Mouse (Mus musculus): ENCODE data around the gene AA986860. TPM values are rescaled to one million over a fixed set of nuclear protein-coding genes. Genes with fewer than 3 reads are reported as not detected.

AA986860 gene
- total RNA-seq (2021) = 1 to 10 TPM in 1 of 2 experiments, under 1 TPM in 1; 0.92 to 1.0 TPM

GRCm38 (mm10) chr1:130731741-130732337, at the start of gene AA986860:
TSS of gene AA986860 (plus strand) at chr1:130731976.
- no peak for DNase-seq (ENCODE audit: extremely low spot score in 1 of 2, low spot score in 2 of 2)

GRCm38 (mm10) chr1:130683905-130684304, 47.9 kb upstream of the AA986860 start:
- no peak for DNase-seq (ENCODE audit: extremely low spot score in 1 of 2, low spot score in 2 of 2)
- intact Hi-C loops (cut with DNase I) = no loop called here

More at GRCm38 (mm10) chr1:130731741-130732337, at the start of gene AA986860:
- intact Hi-C loops (cut with DNase I) = no loop called here

GRCm38 (mm10) chr1:130698601-130699000, 33.2 kb upstream of the AA986860 start:
- intact Hi-C loops (cut with DNase I) = no loop called here
- DNase-seq (ENCODE audit: extremely low spot score in 1 of 2, low spot score in 2 of 2) = no peak

DNA sequence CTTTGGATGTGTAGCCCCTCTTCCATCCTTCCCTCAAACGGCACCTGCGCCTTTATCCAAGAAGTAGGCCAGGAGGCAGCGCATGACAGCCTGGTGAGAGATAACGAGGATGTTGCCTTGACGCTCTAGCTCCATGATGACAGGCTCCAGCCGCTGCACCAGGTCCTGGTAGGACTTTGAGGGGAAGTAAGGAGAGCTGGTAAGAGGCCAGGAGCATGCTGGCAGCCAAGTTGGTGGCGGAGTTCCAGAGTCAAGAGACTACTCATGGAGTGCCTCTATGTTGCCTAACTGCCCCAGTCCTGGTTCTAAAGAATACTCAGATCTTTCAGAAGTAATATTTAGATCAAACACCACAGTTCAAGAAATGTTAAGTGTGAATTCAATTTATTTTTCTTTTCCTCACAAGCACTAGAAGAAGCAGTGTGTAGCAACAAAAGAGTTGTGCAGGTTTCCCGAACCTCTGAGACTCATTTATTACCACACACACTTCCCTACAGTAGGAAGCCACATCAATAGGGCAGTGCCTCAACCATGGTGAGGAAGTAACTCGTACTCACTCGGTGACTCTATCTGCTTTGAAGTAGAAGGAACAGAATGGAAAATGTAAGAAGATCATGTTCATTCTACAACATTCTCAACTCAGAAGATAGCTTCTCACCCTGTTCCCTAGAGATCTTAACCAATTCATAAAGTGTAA, 31.7 kb upstream of the AA986860 start:
- intact Hi-C loops (cut with DNase I) = loop anchor here (5.0 kb wide), 1 partner anchor 352 kb away; no protein-coding TSS in a partner anchor

GRCm38 (mm10) chr1:130701976-130702375, 29.8 kb upstream of the AA986860 start:
- no peak for DNase-seq (ENCODE audit: extremely low spot score in 1 of 2, low spot score in 2 of 2)
- intact Hi-C loops (cut with DNase I) = loop anchor here (5.0 kb wide), 1 partner anchor 350 kb away; no protein-coding TSS in a partner anchor

More for the DNA sequence above, 31.7 kb upstream of the AA986860 start:
- DNase-seq (ENCODE audit: extremely low spot score in 1 of 2, low spot score in 2 of 2) = peak; percentile 28 to 46

DNA sequence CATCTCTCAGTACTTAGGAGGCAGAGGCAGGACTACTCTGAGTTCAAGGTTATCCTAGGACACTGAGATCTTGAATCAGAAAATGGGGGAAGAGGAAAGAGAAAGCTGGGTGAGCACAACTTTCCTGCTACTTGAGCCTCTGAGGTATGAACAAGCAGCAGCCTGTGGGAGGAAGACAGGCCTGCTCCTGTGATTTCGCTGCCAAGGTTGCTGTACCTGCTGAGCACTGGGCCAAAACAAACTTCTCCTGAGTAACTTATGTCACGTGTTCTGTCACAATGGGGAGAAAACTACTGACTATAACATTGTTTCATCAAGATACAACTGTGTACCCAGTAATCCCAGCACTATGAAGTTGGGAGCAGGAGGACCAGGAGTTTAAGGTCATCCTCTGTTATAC, 28.2 kb upstream of the AA986860 start:
- intact Hi-C loops (cut with DNase I) = loop anchor here (5.0 kb wide), 1 partner anchor 349 kb away; no protein-coding TSS in a partner anchor
- DNase-seq (ENCODE audit: extremely low spot score in 1 of 2, low spot score in 2 of 2) = no peak

- intact Hi-C loops (cut with DNase I) = no loop called here
- no peak for DNase-seq (ENCODE audit: extremely low spot score in 1 of 2, low spot score in 2 of 2)
Measured at GRCm38 (mm10) chr1:130710283-130711080, 21.3 kb upstream of the AA986860 start.

- intact Hi-C loops (cut with DNase I) = no loop called here
- no peak for DNase-seq (ENCODE audit: extremely low spot score in 1 of 2, low spot score in 2 of 2)
Measured at GRCm38 (mm10) chr1:130714046-130714445, 17.7 kb upstream of the AA986860 start.

DNA sequence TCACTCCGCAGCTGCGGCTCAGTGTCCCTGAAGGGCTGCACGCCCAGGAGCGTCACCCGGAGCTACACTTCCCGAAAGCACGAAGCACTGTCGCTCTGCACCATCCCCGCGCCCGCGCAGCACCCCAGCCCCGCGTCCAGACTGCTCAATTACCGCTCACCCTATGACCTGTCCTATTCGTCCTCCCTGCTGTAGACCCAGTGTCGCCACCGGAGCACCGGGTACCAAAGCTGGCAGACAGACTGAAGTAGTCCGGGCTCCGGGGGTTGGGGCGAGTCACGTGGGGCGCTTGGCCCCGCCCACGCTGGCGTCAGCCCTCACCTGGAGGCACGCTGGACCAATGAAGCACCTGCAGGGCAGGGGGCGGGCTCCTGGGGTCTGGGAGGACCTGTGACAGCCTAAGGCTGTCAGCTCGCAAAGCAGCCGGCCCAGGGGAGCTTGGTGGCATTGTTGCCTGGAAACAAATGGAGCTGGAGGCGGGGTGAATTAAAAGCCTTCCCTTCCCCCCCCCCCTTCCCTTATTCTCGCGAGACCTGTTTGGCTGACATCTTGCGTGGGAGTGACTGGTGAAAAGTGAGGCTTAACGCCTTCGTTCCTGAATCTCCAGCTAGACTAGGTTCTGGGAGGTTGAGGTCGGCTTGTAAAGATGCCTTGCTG, 16.1 kb upstream of the AA986860 start, which contains the start of gene Gm29427:
Gm29427 (minus strand) TSS at position 239 of the 657 bp plus-strand sequence.
- peak; percentile 89 to 93 for DNase-seq (ENCODE audit: extremely low spot score in 1 of 2, low spot score in 2 of 2)
- intact Hi-C loops (cut with DNase I) = no loop called here

- DNase-seq (ENCODE audit: extremely low spot score in 1 of 2, low spot score in 2 of 2) = no peak
- intact Hi-C loops (cut with DNase I) = no loop called here
Measured at GRCm38 (mm10) chr1:130716218-130716512, 15.6 kb upstream of the AA986860 start.

DNA sequence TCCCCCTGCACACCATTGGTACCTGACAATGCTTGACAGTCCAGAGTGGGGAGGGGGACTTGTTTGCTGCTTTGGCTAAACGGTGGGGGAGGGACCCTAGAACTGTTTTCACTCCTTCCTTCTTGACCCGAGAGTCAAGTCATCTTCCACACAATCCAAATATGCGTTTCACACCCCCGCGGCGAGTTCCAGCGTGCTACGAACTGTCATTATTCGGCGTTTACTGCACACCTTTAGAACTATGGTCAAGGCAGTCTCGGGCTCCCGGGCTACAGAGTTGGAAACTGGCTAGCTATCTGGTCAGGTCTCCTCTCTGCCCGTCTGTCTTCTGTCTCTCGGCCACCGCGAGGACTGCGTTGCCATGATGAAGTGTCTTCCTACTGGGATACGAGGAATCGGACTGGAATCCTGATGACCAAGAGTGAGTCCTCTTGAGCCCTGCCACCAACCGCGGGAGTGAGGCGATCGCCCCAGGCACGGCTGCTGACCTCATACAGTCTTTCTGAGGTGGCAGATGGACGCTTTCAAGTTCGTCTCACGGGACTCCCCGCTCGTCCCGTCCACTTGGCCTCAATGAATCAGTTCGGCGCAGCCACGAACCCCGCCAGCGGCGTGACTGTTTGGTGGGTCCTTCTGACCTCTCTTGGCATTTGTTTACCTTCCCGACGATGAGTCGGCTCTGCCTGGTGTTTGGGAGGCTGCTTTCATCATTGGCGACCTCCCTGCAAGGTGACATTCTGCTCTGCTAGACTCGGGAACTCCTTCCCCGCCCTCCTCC, 15.1 kb upstream of the AA986860 start:
- peak; percentile 13 to 48 for DNase-seq (ENCODE audit: extremely low spot score in 1 of 2, low spot score in 2 of 2)
- intact Hi-C loops (cut with DNase I) = no loop called here

- peak; percentile 81 to 96 for DNase-seq (ENCODE audit: extremely low spot score in 1 of 2, low spot score in 2 of 2)
- intact Hi-C loops (cut with DNase I) = no loop called here
Measured at GRCm38 (mm10) chr1:130717291-130717871, 14.4 kb upstream of the AA986860 start, which contains the start of gene Yod1. TSS of gene Yod1 (plus strand) at chr1:130717327.

- DNase-seq (ENCODE audit: extremely low spot score in 1 of 2, low spot score in 2 of 2) = no peak
- intact Hi-C loops (cut with DNase I) = no loop called here
Measured at GRCm38 (mm10) chr1:130724206-130724605, 7.6 kb upstream of the AA986860 start.

DNA sequence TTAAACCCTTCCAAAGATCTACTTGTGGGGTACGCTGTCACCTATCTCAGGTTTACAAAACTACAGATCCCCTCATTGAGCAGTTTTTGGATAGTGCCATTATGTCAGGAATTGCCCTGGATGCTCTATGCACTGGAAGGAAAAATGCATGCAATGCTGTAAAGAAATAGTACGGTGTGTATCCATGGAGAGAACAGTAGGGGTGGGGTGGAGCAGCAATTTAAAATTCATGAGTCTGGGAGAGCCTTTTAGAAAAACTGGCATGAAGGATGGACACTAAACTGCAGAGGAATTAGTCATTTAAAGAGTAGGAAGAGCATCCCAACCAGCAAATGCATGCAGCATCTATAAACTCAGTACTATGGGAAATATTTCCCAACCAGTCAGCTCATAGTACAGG, 5.4 kb upstream of the AA986860 start:
- intact Hi-C loops (cut with DNase I) = no loop called here

DNA sequence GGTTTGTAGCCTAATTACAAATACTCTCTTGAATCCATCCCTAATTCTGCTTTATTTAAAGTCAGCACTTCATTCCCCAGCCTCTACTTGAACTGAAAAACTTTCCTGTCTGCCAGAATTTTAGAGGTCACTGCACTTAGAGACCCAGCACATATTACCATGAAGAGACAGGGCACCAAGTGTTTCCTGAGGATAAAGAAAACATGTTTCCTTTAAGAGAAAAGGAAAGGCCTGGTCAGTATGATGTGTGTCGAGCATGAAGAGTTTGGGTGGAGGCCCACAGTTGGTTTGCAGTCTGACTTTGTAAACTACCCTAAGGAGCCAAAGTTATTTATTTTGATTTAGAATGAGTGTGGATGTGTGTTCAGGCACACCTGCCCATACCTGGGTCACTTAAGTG, 3.7 kb upstream of the AA986860 start:
- DNase-seq (ENCODE audit: extremely low spot score in 1 of 2, low spot score in 2 of 2) = no peak
- intact Hi-C loops (cut with DNase I) = no loop called here

More for the DNA sequence above, 5.4 kb upstream of the AA986860 start:
- no peak for DNase-seq (ENCODE audit: extremely low spot score in 1 of 2, low spot score in 2 of 2)

- DNase-seq (ENCODE audit: extremely low spot score in 1 of 2, low spot score in 2 of 2) = no peak
- intact Hi-C loops (cut with DNase I) = no loop called here
Measured at GRCm38 (mm10) chr1:130728708-130729107, 3.1 kb upstream of the AA986860 start.

GRCm38 (mm10) chr1:130729153-130729552, 2.6 kb upstream of the AA986860 start, which contains the start of gene Pfkfb2:
TSS of gene Pfkfb2 (minus strand) at chr1:130729253.
- intact Hi-C loops (cut with DNase I) = no loop called here
- DNase-seq (ENCODE audit: extremely low spot score in 1 of 2, low spot score in 2 of 2) = no peak
